Mouse (Mus musculus) hindbrain, embryonic 15.5 days (tissue): ENCODE measurements around the gene Eid2. TPM values are rescaled to one million over a fixed set of nuclear protein-coding genes. Genes with fewer than 3 reads are reported as not detected.

ENCODE experiments used
- polyA plus RNA-seq: library from polyadenylated mRNA; unstranded; fragments of >200 nt; fragmentation: Nextera tagmentation; extraction: Ambion mirVana; gene quantifications from 2 replicates; pipeline ENCODE4 v1.2.1, GENCODE M21; 2015

Eid2 gene
- polyA plus RNA-seq, 1 experiment from 2014 or later: 23.7 TPM

Other genes with a start within 250 kb of the Eid2 start
- gene Psmc4, start 217.8 kb upstream of the Eid2 start, polyA plus RNA-seq: 276 and 284 TPM in 2 replicates
- 0.41 and 0.71 TPM in 2 replicates for gene Fcgbp, start 196.6 kb upstream of the Eid2 start, polyA plus RNA-seq
- gene 9530053A07Rik, start 138.4 kb upstream of the Eid2 start, polyA plus RNA-seq: 0.08 and 0.13 TPM in 2 replicates
- gene Fbl, start 98.2 kb upstream of the Eid2 start, polyA plus RNA-seq: 76.5 and 81.8 TPM in 2 replicates
- gene Dyrk1b, start 88.4 kb upstream of the Eid2 start, polyA plus RNA-seq: 14.0 and 14.9 TPM in 2 replicates
- 38.4 and 38.7 TPM in 2 replicates for gene Eid2b, start 9.9 kb downstream of the Eid2 start, polyA plus RNA-seq
- 0.62 and 1.4 TPM in 2 replicates for gene Selenov, start 23.3 kb downstream of the Eid2 start, polyA plus RNA-seq
- 18.4 and 26.9 TPM in 2 replicates for gene Dll3, start 34.4 kb downstream of the Eid2 start, polyA plus RNA-seq
- gene Timm50, start 44.2 kb downstream of the Eid2 start, polyA plus RNA-seq: 129 and 131 TPM in 2 replicates
- gene Supt5, start 70.9 kb downstream of the Eid2 start, polyA plus RNA-seq: 94.0 and 104 TPM in 2 replicates
- 444 and 501 TPM in 2 replicates for gene Rps16, start 82.8 kb downstream of the Eid2 start, polyA plus RNA-seq
- 26.8 and 27.6 TPM in 2 replicates for gene Plekhg2, start 104.7 kb downstream of the Eid2 start, polyA plus RNA-seq
- 4.4 and 4.6 TPM in 2 replicates for gene Zfp36, start 112.4 kb downstream of the Eid2 start, polyA plus RNA-seq
- gene Med29, start 124.8 kb downstream of the Eid2 start, polyA plus RNA-seq: 46.1 and 46.6 TPM in 2 replicates
- gene Paf1, start 125.1 kb downstream of the Eid2 start, polyA plus RNA-seq: 93.3 and 96.8 TPM in 2 replicates
- 4.1 and 4.9 TPM in 2 replicates for gene Gmfg, start 169.6 kb downstream of the Eid2 start, polyA plus RNA-seq
- 20.3 and 25.5 TPM in 2 replicates for gene Lrfn1, start 184.1 kb downstream of the Eid2 start, polyA plus RNA-seq
- gene Ifnl2, start 242.6 kb downstream of the Eid2 start, polyA plus RNA-seq: not detected in 2 replicates